Mouse (Mus musculus): Measurements from ENCODE around the gene Svep1. TPM values are rescaled to one million over a fixed set of nuclear protein-coding genes. Genes with fewer than 3 reads are reported as not detected.

Gene Svep1
- polyA plus RNA-seq, 1 experiment from 2014 or later, result 1.6 TPM

GRCm38 (mm10) chr4:58183897-58184296 lies 22.8 kb downstream of the Svep1 start:
- no peaks in the 10 kb centered on the region for H3K27me3 ChIP-seq (replicated peaks; ENCODE audit: control insufficient read depth, insufficient read depth, low read length)
- WGBS, result 84% methylated on average over 4 of the region's 4 CpGs
- no peak overlapping the region for H3K27ac ChIP-seq (ENCODE audit: low read depth, low read length)
- no peaks in the 10 kb centered on the region for H3K36me3 ChIP-seq (ENCODE audit: control insufficient read depth, insufficient read depth, low read length)
- no peak overlapping the region for H3K9ac ChIP-seq (ENCODE audit: low read depth, low read length)
- ATAC-seq (replicated peaks; ENCODE audit: low FRiP score) (no peak), DNase-seq (ENCODE audit: low spot score) (no peak)
- no peaks in the 10 kb centered on the region for H3K4me1 ChIP-seq (replicated peaks; ENCODE audit: control insufficient read depth, insufficient read depth, low read length)
- H3K4me2 ChIP-seq, result no peak overlapping the region
- no peak overlapping the region for H3K4me3 ChIP-seq (ENCODE audit: low read depth, low read length)
- no peaks in the 10 kb centered on the region for H3K9me3 ChIP-seq (ENCODE audit: control insufficient read depth, low read length)

DNA sequence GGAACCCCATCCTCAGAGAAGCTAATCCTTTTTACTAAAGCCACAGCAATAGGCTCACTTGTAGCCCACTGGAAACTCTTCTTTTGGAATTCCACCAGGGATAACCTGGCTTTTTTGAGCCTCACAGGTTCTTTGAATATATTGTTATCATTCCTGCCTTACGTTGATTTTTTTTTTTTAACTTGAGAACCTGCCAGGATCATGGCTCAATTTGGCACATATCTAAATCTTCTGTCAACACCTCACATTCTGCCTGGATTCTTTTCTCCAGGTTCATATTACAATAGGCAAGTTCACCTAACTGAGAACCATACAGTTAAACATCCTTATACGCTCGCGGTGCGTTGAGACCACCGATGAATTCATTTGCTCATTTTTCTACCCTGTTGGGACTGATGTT lies 28.2 kb downstream of the Svep1 start:
- DNase-seq (ENCODE audit: low spot score), result no peak
- no peak overlapping the region for H3K4me2 ChIP-seq

DNA sequence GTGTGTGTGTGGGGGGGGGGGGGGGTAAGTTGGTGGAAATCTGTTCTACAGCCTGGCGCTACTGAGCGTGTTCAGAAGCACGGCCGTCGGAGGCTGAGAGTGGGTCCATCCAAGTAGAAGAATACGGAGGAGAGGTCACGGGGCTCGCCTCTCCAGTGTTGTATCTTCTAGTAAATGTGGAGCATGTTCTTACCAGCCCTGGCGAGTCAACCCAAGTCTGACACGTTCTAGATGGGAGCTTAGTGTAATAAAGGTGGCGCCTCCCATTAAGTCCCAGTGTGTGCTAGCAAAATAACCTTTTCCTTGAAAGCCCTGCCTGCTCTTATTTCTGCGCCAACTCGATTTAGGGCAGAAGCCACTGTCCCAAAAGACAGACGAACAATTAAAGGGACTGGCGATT lies 29.4 kb downstream of the Svep1 start:
- Histone ChIP-seq H3K4me3 (ENCODE audit: low read depth, low read length) (no peak overlapping the region), H3K36me3 (ENCODE audit: control insufficient read depth, insufficient read depth, low read length) (no peaks in the 10 kb centered on the region), H3K9me3 (ENCODE audit: control insufficient read depth, low read length) (no peaks in the 10 kb centered on the region), H3K4me1 (replicated peaks; ENCODE audit: control insufficient read depth, insufficient read depth, low read length) (no peaks in the 10 kb centered on the region), H3K4me2 (no peak overlapping the region), H3K27ac (ENCODE audit: low read depth, low read length) (no peak overlapping the region), H3K27me3 (replicated peaks; ENCODE audit: control insufficient read depth, insufficient read depth, low read length) (no peaks in the 10 kb centered on the region), H3K9ac (ENCODE audit: low read depth, low read length) (no peak overlapping the region)
- no peak for DNase-seq (ENCODE audit: low spot score)
- 84% methylated on average over 15 of the region's 15 CpGs for WGBS
- no peak for ATAC-seq (replicated peaks; ENCODE audit: low FRiP score)

More for the DNA sequence above, 28.2 kb downstream of the Svep1 start:
- no peak for ATAC-seq (replicated peaks; ENCODE audit: low FRiP score)
- Histone ChIP-seq H3K36me3 (ENCODE audit: control insufficient read depth, insufficient read depth, low read length) (no peaks in the 10 kb centered on the region), H3K4me1 (replicated peaks; ENCODE audit: control insufficient read depth, insufficient read depth, low read length) (no peaks in the 10 kb centered on the region), H3K9ac (ENCODE audit: low read depth, low read length) (no peak overlapping the region), H3K4me3 (ENCODE audit: low read depth, low read length) (no peak overlapping the region), H3K27me3 (replicated peaks; ENCODE audit: control insufficient read depth, insufficient read depth, low read length) (no peaks in the 10 kb centered on the region), H3K27ac (ENCODE audit: low read depth, low read length) (no peak overlapping the region), H3K9me3 (ENCODE audit: control insufficient read depth, low read length) (no peaks in the 10 kb centered on the region)
- 81% methylated on average over 6 of the region's 6 CpGs for WGBS

DNA sequence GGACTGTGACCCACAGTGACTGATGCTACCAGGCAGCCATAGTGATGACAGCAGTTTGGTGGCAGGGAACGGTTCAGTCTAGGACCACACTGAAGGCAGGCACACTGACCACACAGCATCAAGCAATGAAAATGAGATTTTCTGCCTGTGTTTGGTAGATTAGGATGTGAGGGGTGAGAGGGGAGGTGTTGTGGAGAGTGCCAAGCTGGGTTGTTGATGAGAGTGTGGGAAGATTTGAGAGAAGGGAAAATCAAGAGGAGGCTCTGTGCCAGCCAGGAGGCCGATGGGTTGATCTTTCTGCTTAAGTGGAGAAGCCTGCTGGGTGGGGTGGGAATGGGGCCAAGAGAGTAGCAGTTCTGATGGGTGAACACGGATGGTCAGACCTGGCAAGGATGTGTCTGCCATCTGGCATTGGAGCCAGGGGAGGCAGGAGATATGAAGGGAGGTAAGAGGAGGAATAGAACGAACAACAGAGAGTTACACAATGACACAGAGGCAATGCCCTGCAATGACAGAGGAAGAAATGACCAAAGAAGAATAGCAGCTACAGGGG lies 32.1 kb downstream of the Svep1 start:
- no peak overlapping the region for H3K4me2 ChIP-seq
- H3K9ac ChIP-seq (ENCODE audit: low read depth, low read length), result no peak overlapping the region
- DNase-seq (ENCODE audit: low spot score), result no peak
- H3K9me3 ChIP-seq (ENCODE audit: control insufficient read depth, low read length), result no peaks in the 10 kb centered on the region
- H3K36me3 ChIP-seq (ENCODE audit: control insufficient read depth, insufficient read depth, low read length), result no peaks in the 10 kb centered on the region
- ATAC-seq (replicated peaks; ENCODE audit: low FRiP score), result no peak
- no peak overlapping the region for H3K27ac ChIP-seq (ENCODE audit: low read depth, low read length)
- H3K27me3 ChIP-seq (replicated peaks; ENCODE audit: control insufficient read depth, insufficient read depth, low read length), result no peaks in the 10 kb centered on the region
- no peaks in the 10 kb centered on the region for H3K4me1 ChIP-seq (replicated peaks; ENCODE audit: control insufficient read depth, insufficient read depth, low read length)
- no peak overlapping the region for H3K4me3 ChIP-seq (ENCODE audit: low read depth, low read length)
- 64% methylated on average over 4 of the region's 4 CpGs for WGBS

GRCm38 (mm10) chr4:58173401-58173800 lies 33.3 kb downstream of the Svep1 start:
- no peak for DNase-seq (ENCODE audit: low spot score)
- H3K4me3 ChIP-seq (ENCODE audit: low read depth, low read length), result no peak overlapping the region
- no peak for ATAC-seq (replicated peaks; ENCODE audit: low FRiP score)
- no peak overlapping the region for H3K27ac ChIP-seq (ENCODE audit: low read depth, low read length)
- H3K4me2 ChIP-seq, result no peak overlapping the region
- no peak overlapping the region for H3K9ac ChIP-seq (ENCODE audit: low read depth, low read length)
- 86% methylated on average over 6 of the region's 6 CpGs for WGBS
- H3K9me3 ChIP-seq (ENCODE audit: control insufficient read depth, low read length), result no peaks in the 10 kb centered on the region
- no peaks in the 10 kb centered on the region for H3K27me3 ChIP-seq (replicated peaks; ENCODE audit: control insufficient read depth, insufficient read depth, low read length)
- H3K36me3 ChIP-seq (ENCODE audit: control insufficient read depth, insufficient read depth, low read length), result no peaks in the 10 kb centered on the region
- H3K4me1 ChIP-seq (replicated peaks; ENCODE audit: control insufficient read depth, insufficient read depth, low read length), result no peaks in the 10 kb centered on the region

DNA sequence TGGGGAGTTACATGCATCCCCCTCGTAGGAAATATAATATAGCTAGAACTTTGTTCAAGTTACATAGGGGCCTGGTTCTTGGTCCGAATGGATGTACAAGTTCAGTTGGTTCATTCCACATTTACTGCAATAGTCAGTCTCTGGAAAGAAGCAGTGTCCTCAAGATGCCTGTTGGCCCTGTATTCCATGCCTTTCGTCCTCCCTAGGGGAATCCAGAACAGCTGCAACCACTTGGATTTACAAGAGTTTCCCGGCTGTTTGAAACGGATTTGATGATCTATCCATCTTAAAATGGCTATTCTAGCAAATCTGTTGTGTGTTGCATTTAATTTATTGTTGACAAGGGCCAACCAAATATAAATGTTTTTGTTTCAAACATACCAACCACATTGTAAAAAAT lies 36.2 kb downstream of the Svep1 start:
- 73% methylated on average over 5 of the region's 5 CpGs for WGBS
- DNase-seq (ENCODE audit: low spot score) (no peak), ATAC-seq (replicated peaks; ENCODE audit: low FRiP score) (no peak)
- no peaks in the 10 kb centered on the region for H3K9me3 ChIP-seq (ENCODE audit: control insufficient read depth, low read length)
- H3K4me3 ChIP-seq (ENCODE audit: low read depth, low read length), result no peak overlapping the region
- no peaks in the 10 kb centered on the region for H3K4me1 ChIP-seq (replicated peaks; ENCODE audit: control insufficient read depth, insufficient read depth, low read length)
- H3K4me2 ChIP-seq, result no peak overlapping the region
- no peak overlapping the region for H3K27ac ChIP-seq (ENCODE audit: low read depth, low read length)
- no peaks in the 10 kb centered on the region for H3K36me3 ChIP-seq (ENCODE audit: control insufficient read depth, insufficient read depth, low read length)
- H3K27me3 ChIP-seq (replicated peaks; ENCODE audit: control insufficient read depth, insufficient read depth, low read length), result no peaks in the 10 kb centered on the region
- no peak overlapping the region for H3K9ac ChIP-seq (ENCODE audit: low read depth, low read length)

DNA sequence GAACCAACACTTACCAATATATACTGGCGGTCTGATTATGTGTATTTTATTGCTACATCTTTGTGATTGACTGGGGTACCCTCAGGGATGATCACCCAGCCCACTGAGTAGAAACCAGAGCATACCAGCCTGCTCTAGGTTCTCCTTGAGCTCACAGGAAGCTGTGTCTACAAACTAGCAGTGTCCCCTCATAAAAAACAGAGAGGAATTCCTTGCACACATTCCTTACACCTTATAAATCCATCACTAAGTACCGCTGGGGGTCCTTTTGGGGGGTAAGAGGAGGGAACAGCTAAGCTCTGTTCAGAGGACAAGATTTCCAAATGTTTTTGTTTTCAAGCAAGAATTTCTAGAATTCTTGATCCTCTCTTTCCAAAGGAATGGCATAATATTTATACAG lies 36.7 kb downstream of the Svep1 start:
- no peak overlapping the region for H3K27ac ChIP-seq (ENCODE audit: low read depth, low read length)
- ATAC-seq (replicated peaks; ENCODE audit: low FRiP score), result no peak
- H3K36me3 ChIP-seq (ENCODE audit: control insufficient read depth, insufficient read depth, low read length), result no peaks in the 10 kb centered on the region
- DNase-seq (ENCODE audit: low spot score), result no peak
- no peaks in the 10 kb centered on the region for H3K4me1 ChIP-seq (replicated peaks; ENCODE audit: control insufficient read depth, insufficient read depth, low read length)
- WGBS, result 68% methylated on average over 2 of the region's 2 CpGs
- H3K9me3 ChIP-seq (ENCODE audit: control insufficient read depth, low read length), result no peaks in the 10 kb centered on the region
- H3K4me3 ChIP-seq (ENCODE audit: low read depth, low read length), result no peak overlapping the region
- H3K4me2 ChIP-seq, result no peak overlapping the region
- no peak overlapping the region for H3K9ac ChIP-seq (ENCODE audit: low read depth, low read length)
- H3K27me3 ChIP-seq (replicated peaks; ENCODE audit: control insufficient read depth, insufficient read depth, low read length), result no peaks in the 10 kb centered on the region

- Histone ChIP-seq H3K4me2 (no peak overlapping the region), H3K36me3 (ENCODE audit: control insufficient read depth, insufficient read depth, low read length) (no peaks in the 10 kb centered on the region), H3K27me3 (replicated peaks; ENCODE audit: control insufficient read depth, insufficient read depth, low read length) (no peaks in the 10 kb centered on the region), H3K4me1 (replicated peaks; ENCODE audit: control insufficient read depth, insufficient read depth, low read length) (no peaks in the 10 kb centered on the region), H3K9ac (ENCODE audit: low read depth, low read length) (no peak overlapping the region), H3K27ac (ENCODE audit: low read depth, low read length) (no peak overlapping the region), H3K4me3 (ENCODE audit: low read depth, low read length) (no peak overlapping the region), H3K9me3 (ENCODE audit: control insufficient read depth, low read length) (no peaks in the 10 kb centered on the region)
- 78% methylated on average over 5 of the region's 5 CpGs for WGBS
- DNase-seq (ENCODE audit: low spot score), result no peak
- ATAC-seq (replicated peaks; ENCODE audit: low FRiP score), result no peak
These were observed 38.3 kb downstream of the Svep1 start for GRCm38 (mm10) chr4:58168366-58168765.

GRCm38 (mm10) chr4:58165711-58166110 lies 40.9 kb downstream of the Svep1 start:
- Histone ChIP-seq H3K9ac (ENCODE audit: low read depth, low read length) (no peak overlapping the region), H3K4me3 (ENCODE audit: low read depth, low read length) (no peak overlapping the region), H3K4me2 (no peak overlapping the region), H3K4me1 (replicated peaks; ENCODE audit: control insufficient read depth, insufficient read depth, low read length) (no peaks in the 10 kb centered on the region), H3K27ac (ENCODE audit: low read depth, low read length) (no peak overlapping the region), H3K27me3 (replicated peaks; ENCODE audit: control insufficient read depth, insufficient read depth, low read length) (no peaks in the 10 kb centered on the region), H3K36me3 (ENCODE audit: control insufficient read depth, insufficient read depth, low read length) (no peaks in the 10 kb centered on the region), H3K9me3 (ENCODE audit: control insufficient read depth, low read length) (no peaks in the 10 kb centered on the region)
- DNase-seq (ENCODE audit: low spot score), result no peak
- no peak for ATAC-seq (replicated peaks; ENCODE audit: low FRiP score)
- WGBS, result 76% methylated on average over 7 of the region's 7 CpGs
